Mouse (Mus musculus): ENCODE measurements around the gene Ddx31. TPM values are rescaled to one million over a fixed set of nuclear protein-coding genes. Genes with fewer than 3 reads are reported as not detected.

Ddx31 gene
- total and polyA plus RNA-seq, 3 experiments = 20.9 to 26.0 TPM; not detected in 1

DNA sequence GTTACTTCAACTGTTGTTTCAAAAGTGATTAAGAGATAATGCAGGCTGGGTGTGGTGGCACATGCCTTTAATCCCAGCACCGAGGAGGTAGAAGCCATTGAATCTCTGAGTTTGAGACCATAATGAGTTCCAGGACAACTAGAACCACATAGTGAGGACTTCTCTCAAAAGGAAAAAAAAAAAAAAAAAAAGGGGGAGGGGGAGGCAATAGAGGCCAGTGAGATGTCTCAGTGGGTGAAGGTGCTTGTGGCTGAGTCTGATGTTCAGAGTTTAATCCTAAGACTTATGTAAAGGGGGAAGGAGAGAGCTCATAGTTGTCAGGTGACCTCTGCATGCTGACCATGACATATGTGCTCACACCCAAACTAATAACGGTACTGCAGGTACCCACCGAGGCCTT lies 1.8 kb downstream of the Ddx31 start:
- no peak overlapping the region; a peak in 1 of 4 replicates for H3K4me3 ChIP-seq (ENCODE audit: control insufficient read depth in 1 of 2, insufficient read depth in 1 of 2, low read depth in 2 of 2, low read length in 2 of 2)

GRCm38 (mm10) chr2:28848879-28849278 lies 8.7 kb downstream of the Ddx31 start:
- peaks cover 5% of the 10 kb centered on the region; the same call in 1 of the 2 replicates for H3K79me2 ChIP-seq (ENCODE audit: control insufficient read depth, insufficient read depth, low read length, poor library complexity)
- no peak overlapping the region for H3K4me3 ChIP-seq (ENCODE audit: control insufficient read depth in 1 of 2, insufficient read depth in 1 of 2, low read depth in 2 of 2, low read length in 2 of 2)
- no peak overlapping the region for H3K9ac ChIP-seq (ENCODE audit: control insufficient read depth, low read depth, low read length, poor library complexity, severe bottlenecking)
- no peaks in the 10 kb centered on the region for H3K9me3 ChIP-seq (replicated peaks; ENCODE audit: insufficient read depth, low read length)
- no peaks in the 10 kb centered on the region for H3K27me3 ChIP-seq (ENCODE audit: control insufficient read depth in 1 of 2, insufficient read depth in 2 of 2, low read length in 2 of 2)
- peaks cover 0 to 21% of the 10 kb centered on the region in 2 experiments; a peak in 3 of 4 replicates for H3K36me3 ChIP-seq (ENCODE audit: control insufficient read depth in 1 of 2, insufficient read depth in 2 of 2, low read length in 2 of 2)
- H3K4me1 ChIP-seq (ENCODE audit: control insufficient read depth in 1 of 2, insufficient read depth in 2 of 2, low read length in 2 of 2) = no peaks in the 10 kb centered on the region
- DNase-seq (ENCODE audit: low read depth, low spot score) = no peak
- TF ChIP-seq ZC3H11A (IDR thresholded peaks at IDR 0.05; ENCODE audit: low read depth, low read length) (no peak), POLR2AphosphoS5 (IDR thresholded peaks at IDR 0.05; ENCODE audit: borderline replicate concordance, low read depth, low read length) (no peak), JUND (IDR thresholded peaks at IDR 0.05; ENCODE audit: low read depth, low read length) (no peak), RCOR1 (IDR thresholded peaks at IDR 0.05; ENCODE audit: low read depth, low read length) (no peak), MAFK (IDR thresholded peaks at IDR 0.05; ENCODE audit: borderline replicate concordance, low read depth, low read length) (no peak), ZMIZ1 (IDR thresholded peaks at IDR 0.05; ENCODE audit: low read depth, low read length) (no peak)
- H3K27ac ChIP-seq (ENCODE audit: control insufficient read depth, low read depth, low read length) = no peak overlapping the region

More for the DNA sequence above, 1.8 kb downstream of the Ddx31 start:
- Histone ChIP-seq H3K9ac (ENCODE audit: control insufficient read depth, low read depth, low read length, poor library complexity, severe bottlenecking) (no peak overlapping the region), H3K27me3 (ENCODE audit: control insufficient read depth in 1 of 2, insufficient read depth in 2 of 2, low read length in 2 of 2) (no peaks in the 10 kb centered on the region), H3K4me1 (ENCODE audit: control insufficient read depth in 1 of 2, insufficient read depth in 2 of 2, low read length in 2 of 2) (peaks cover 5 to 14% of the 10 kb centered on the region in 2 experiments; a peak in 3 of 4 replicates), H3K36me3 (ENCODE audit: control insufficient read depth in 1 of 2, insufficient read depth in 2 of 2, low read length in 2 of 2) (peaks cover 13 to 29% of the 10 kb centered on the region in 2 experiments), H3K79me2 (ENCODE audit: control insufficient read depth, insufficient read depth, low read length, poor library complexity) (peaks cover 58% of the 10 kb centered on the region), H3K27ac (ENCODE audit: control insufficient read depth, low read depth, low read length) (no peak overlapping the region), H3K9me3 (replicated peaks; ENCODE audit: insufficient read depth, low read length) (no peaks in the 10 kb centered on the region)
- no peak for DNase-seq (ENCODE audit: low read depth, low spot score)
- TF ChIP-seq RAD21 (IDR thresholded peaks at IDR 0.05; ENCODE audit: low read depth, low read length) (no peak), GATA1 (IDR thresholded peaks at IDR 0.05; ENCODE audit: low read depth, low read length) (0 out of 2 replicates have a peak, but pooled peaks have one; percentile 19), UBTF (IDR thresholded peaks at IDR 0.05; ENCODE audit: borderline replicate concordance, insufficient read depth, low read depth, low read length) (no peak), ZNF384 (IDR thresholded peaks at IDR 0.05; ENCODE audit: low read depth, low read length) (0 out of 2 replicates have a peak, but pooled peaks have one; percentile 33)

- Histone ChIP-seq H3K27me3 (ENCODE audit: control insufficient read depth in 1 of 2, insufficient read depth in 2 of 2, low read length in 2 of 2) (no peaks in the 10 kb centered on the region), H3K9me3 (replicated peaks; ENCODE audit: insufficient read depth, low read length) (no peaks in the 10 kb centered on the region), H3K27ac (ENCODE audit: control insufficient read depth, low read depth, low read length) (no peak overlapping the region), H3K4me1 (ENCODE audit: control insufficient read depth in 1 of 2, insufficient read depth in 2 of 2, low read length in 2 of 2) (no peaks in the 10 kb centered on the region), H3K9ac (ENCODE audit: control insufficient read depth, low read depth, low read length, poor library complexity, severe bottlenecking) (no peak overlapping the region), H3K79me2 (ENCODE audit: control insufficient read depth, insufficient read depth, low read length, poor library complexity) (peaks cover 3% of the 10 kb centered on the region; the same call in 1 of the 2 replicates), H3K36me3 (ENCODE audit: control insufficient read depth in 1 of 2, insufficient read depth in 2 of 2, low read length in 2 of 2) (peaks cover 0 to 10% of the 10 kb centered on the region in 2 experiments; a peak in 3 of 4 replicates), H3K4me3 (ENCODE audit: control insufficient read depth in 1 of 2, insufficient read depth in 1 of 2, low read depth in 2 of 2, low read length in 2 of 2) (no peak overlapping the region)
- DNase-seq (ENCODE audit: low read depth, low spot score) = no peak
- TF ChIP-seq CHD2 (IDR thresholded peaks at IDR 0.05; ENCODE audit: low read length) (no peak), JUND (IDR thresholded peaks at IDR 0.05; ENCODE audit: low read depth, low read length) (no peak), ZC3H11A (IDR thresholded peaks at IDR 0.05; ENCODE audit: low read depth, low read length) (no peak), USF1 (IDR thresholded peaks at IDR 0.05; ENCODE audit: low read depth, low read length) (no peak), USF2 (IDR thresholded peaks at IDR 0.05; ENCODE audit: borderline replicate concordance in 1 of 2, insufficient read depth in 1 of 2, low read depth in 1 of 2, low read length in 2 of 2) (no peak), TCF12 (IDR thresholded peaks at IDR 0.05; ENCODE audit: low read depth, low read length) (no peak), HCFC1 (IDR thresholded peaks at IDR 0.05; ENCODE audit: low read depth, low read length) (no peak), KAT2A (conservative IDR thresholded peaks at IDR 0.05; ENCODE audit: low read depth, low read length) (no peak), ELF1 (IDR thresholded peaks at IDR 0.05; ENCODE audit: low read depth, low read length) (no peak), MAFK (IDR thresholded peaks at IDR 0.05; ENCODE audit: borderline replicate concordance, low read depth, low read length) (no peak), POLR2AphosphoS2 (IDR thresholded peaks at IDR 0.05; ENCODE audit: low read length) (no peak), MEF2A (IDR thresholded peaks at IDR 0.05; ENCODE audit: extremely low read depth, insufficient replicate concordance, low read depth, low read length, poor library complexity, severe bottlenecking) (no peak), MXI1 (IDR thresholded peaks at IDR 0.05; ENCODE audit: low read depth, low read length) (no peak), UBTF (IDR thresholded peaks at IDR 0.05; ENCODE audit: borderline replicate concordance, insufficient read depth, low read depth, low read length) (no peak), MYB (IDR thresholded peaks at IDR 0.05; ENCODE audit: low read depth, low read length) (no peak), SIN3A (IDR thresholded peaks at IDR 0.05; ENCODE audit: low read length) (no peak), NELFE (IDR thresholded peaks at IDR 0.05; ENCODE audit: low read depth, low read length) (no peak), NRF1 (IDR thresholded peaks at IDR 0.05; ENCODE audit: insufficient read depth, low read depth, low read length, poor library complexity, severe bottlenecking) (no peak)
Observed at GRCm38 (mm10) chr2:28852594-28852993, 12.4 kb downstream of the Ddx31 start.

Data from MEL (cell line).